Mouse (Mus musculus): ENCODE data around the gene Tceal5. TPM values are rescaled to one million over a fixed set of nuclear protein-coding genes. Genes with fewer than 3 reads are reported as not detected.
A peak's percentile ranks its signal among the peaks of the same experiment; 100 is the strongest.
"Not testable (repeated sequence)": the region's sequence is repeated elsewhere in the genome, so short reads cannot be mapped to it uniquely, and the experiment has no call there.

Gene Tceal5
- polyA plus RNA-seq, 1 experiment from 2014 or later, result 6.2 TPM

GRCm38 (mm10) chrX:136214729-136215677 is 11.3 kb upstream of the Tceal5 start, which contains the start of the genes Tceal7 and Bex1:
Gene Tceal7, plus strand, starts transcription at chrX:136214779.
Gene Bex1, minus strand, starts transcription at chrX:136215513.
- H3K4me1 ChIP-seq (replicated peaks); H3K27ac ChIP-seq; H3K36me3 ChIP-seq; H3K27me3 ChIP-seq; H3K9me3 ChIP-seq (replicated peaks); DNase-seq: not testable (repeated sequence)
- WGBS (ENCODE audit: insufficient replicate concordance), result 15% methylated on average over 16 of the region's 67 CpGs
- H3K4me2 ChIP-seq, result peak within 1 kb of the TSS; percentile 45
- ATAC-seq (ENCODE audit: low read depth), result peak; percentile 93
- H3K4me3 ChIP-seq (replicated peaks), result peak within 1 kb of the TSS; percentile 38
- H3K9ac ChIP-seq, result peak within 1 kb of the TSS; percentile 33; the same call in 1 of the 2 replicates

DNA sequence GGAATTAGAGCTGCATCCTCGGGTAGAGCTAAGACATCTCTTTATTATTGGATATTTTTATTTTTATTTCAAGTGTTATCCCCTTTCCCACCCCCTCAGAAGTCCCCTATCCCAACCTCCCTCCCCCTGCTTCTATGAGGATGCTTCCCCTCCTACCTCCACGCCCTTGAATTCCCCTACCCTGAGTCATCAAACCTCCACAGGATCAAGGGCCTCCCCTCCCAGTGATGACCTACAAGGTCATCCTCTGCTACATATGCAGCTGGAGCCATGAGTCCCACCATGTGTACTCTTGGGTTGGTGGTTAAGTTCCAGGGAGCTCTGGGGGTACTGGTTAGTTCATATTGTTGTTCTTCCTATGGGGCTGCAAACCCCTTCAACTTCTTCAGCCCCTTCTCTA is 9.7 kb upstream of the Tceal5 start:
- 37% methylated on average over 2 of the region's 2 CpGs for WGBS (ENCODE audit: insufficient replicate concordance)
- no peak overlapping the region for H3K4me3 ChIP-seq (replicated peaks)
- DNase-seq, result no peak
- H3K27ac ChIP-seq, result no peak overlapping the region
- peaks cover 9% of the 10 kb centered on the region; the same call in 1 of the 2 replicates for H3K27me3 ChIP-seq
- no peaks in the 10 kb centered on the region for H3K9me3 ChIP-seq (replicated peaks)
- no peak overlapping the region for H3K4me2 ChIP-seq
- no peaks in the 10 kb centered on the region for H3K36me3 ChIP-seq
- ATAC-seq (ENCODE audit: low read depth), result no peak
- H3K9ac ChIP-seq, result no peak overlapping the region
- H3K4me1 ChIP-seq (replicated peaks), result no peaks in the 10 kb centered on the region

- peaks cover 6% of the 10 kb centered on the region; the same call in 1 of the 2 replicates for H3K27me3 ChIP-seq
- DNase-seq, result no peak
Measured at GRCm38 (mm10) chrX:136204406-136204805, 730 bp upstream of the Tceal5 start.

DNA sequence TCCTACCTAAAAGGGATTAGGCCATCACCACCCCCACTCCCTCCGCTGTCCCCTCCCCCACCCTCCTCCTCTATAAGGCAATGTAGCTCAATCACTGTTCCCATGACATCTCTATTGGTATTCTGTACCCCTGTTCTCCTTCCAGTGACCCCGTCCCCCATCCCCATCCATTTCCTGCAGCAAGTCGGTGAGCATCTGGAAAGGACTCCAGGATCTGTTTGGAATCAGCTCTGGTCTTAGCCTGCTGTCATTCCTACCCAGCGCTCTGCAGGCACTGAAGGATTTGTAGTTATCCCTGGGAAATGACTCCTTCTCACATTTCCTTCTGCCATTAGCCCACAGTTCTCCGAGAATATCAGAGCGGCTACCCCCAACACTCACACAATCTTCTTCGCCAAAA is 419 bp downstream of the Tceal5 start:
- no peaks in the 10 kb centered on the region for H3K9me3 ChIP-seq (replicated peaks)
- no peak overlapping the region; the same call in 1 of the 2 replicates for H3K27ac ChIP-seq
- H3K27me3 ChIP-seq, result peaks cover 6% of the 10 kb centered on the region; the same call in 1 of the 2 replicates
- no peaks in the 10 kb centered on the region for H3K4me1 ChIP-seq (replicated peaks)
- H3K36me3 ChIP-seq, result no peaks in the 10 kb centered on the region
- ATAC-seq (ENCODE audit: low read depth), result no peak
- H3K9ac ChIP-seq, result no peak overlapping the region
- 14% methylated on average over 7 of the region's 7 CpGs for WGBS (ENCODE audit: insufficient replicate concordance)
- H3K4me2 ChIP-seq, result peak overlapping the region; percentile 34
- peak overlapping the region; percentile 35 for H3K4me3 ChIP-seq (replicated peaks)
- no peak for DNase-seq

More at GRCm38 (mm10) chrX:136204406-136204805, 730 bp upstream of the Tceal5 start:
- no peaks in the 10 kb centered on the region for H3K4me1 ChIP-seq (replicated peaks)
- 53% methylated on average over 6 of the region's 6 CpGs for WGBS (ENCODE audit: insufficient replicate concordance)
- no peak overlapping the region for H3K4me2 ChIP-seq
- H3K36me3 ChIP-seq, result no peaks in the 10 kb centered on the region
- no peaks in the 10 kb centered on the region for H3K9me3 ChIP-seq (replicated peaks)
- no peak overlapping the region for H3K4me3 ChIP-seq (replicated peaks)
- no peak for ATAC-seq (ENCODE audit: low read depth)
- no peak overlapping the region for H3K27ac ChIP-seq
- H3K9ac ChIP-seq, result no peak overlapping the region

GRCm38 (mm10) chrX:136196873-136197272 is 6.8 kb downstream of the Tceal5 start:
- no peaks in the 10 kb centered on the region; the same call in 1 of the 2 replicates for H3K27me3 ChIP-seq
- H3K4me1 ChIP-seq (replicated peaks), result no peaks in the 10 kb centered on the region
- DNase-seq (peak; percentile 27), ATAC-seq (ENCODE audit: low read depth) (no peak)
- no peak overlapping the region for H3K4me3 ChIP-seq (replicated peaks)
- no peaks in the 10 kb centered on the region for H3K9me3 ChIP-seq (replicated peaks)
- no peak overlapping the region for H3K4me2 ChIP-seq
- 29% methylated on average over 1 of the region's 1 CpGs for WGBS (ENCODE audit: insufficient replicate concordance)
- no peaks in the 10 kb centered on the region for H3K36me3 ChIP-seq
- H3K9ac ChIP-seq, result no peak overlapping the region
- no peak overlapping the region for H3K27ac ChIP-seq

DNA sequence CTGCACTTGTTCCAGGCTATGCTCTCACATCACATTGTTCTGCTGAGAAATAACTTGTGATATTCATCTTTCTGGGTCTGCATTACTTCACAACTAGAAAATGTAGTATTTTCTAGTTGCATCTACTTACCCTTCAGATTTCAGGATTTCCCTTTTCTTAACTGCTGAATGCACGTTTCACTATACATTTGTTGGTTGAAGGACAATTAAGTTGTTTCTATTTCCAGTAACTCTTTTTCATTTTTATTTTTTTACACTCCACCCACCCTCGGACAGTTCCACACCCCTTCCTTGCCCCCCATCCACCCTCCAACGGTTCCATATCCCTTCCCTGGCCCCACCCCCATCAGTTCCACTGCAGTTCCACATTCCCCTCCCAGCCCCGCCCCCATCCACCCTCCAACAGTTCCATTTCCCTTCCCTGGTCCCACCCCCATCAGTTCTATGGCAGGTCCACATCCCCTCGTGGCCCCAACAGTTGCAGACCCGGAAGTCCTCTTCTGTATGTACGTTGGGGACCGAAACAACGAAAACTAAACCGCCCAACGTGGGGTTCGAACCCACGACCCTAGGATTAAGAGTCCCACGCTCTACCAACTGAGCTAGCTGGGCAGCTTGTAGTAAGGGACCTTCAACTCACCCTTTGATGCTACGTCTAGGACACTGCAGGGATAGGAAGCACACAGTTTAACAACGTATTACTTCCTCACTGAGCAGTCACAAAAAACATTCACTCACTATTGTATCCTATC is 8.3 kb downstream of the Tceal5 start:
- no peak overlapping the region for H3K4me3 ChIP-seq (replicated peaks)
- H3K9ac ChIP-seq, result no peak overlapping the region
- DNase-seq (no peak), ATAC-seq (ENCODE audit: low read depth) (no peak)
- H3K9me3 ChIP-seq (replicated peaks), result no peaks in the 10 kb centered on the region
- H3K36me3 ChIP-seq, result no peaks in the 10 kb centered on the region
- H3K4me1 ChIP-seq (replicated peaks), result no peaks in the 10 kb centered on the region
- 64% methylated on average over 16 of the region's 16 CpGs for WGBS (ENCODE audit: insufficient replicate concordance)
- no peak overlapping the region for H3K4me2 ChIP-seq
- H3K27ac ChIP-seq, result no peak overlapping the region
- no peaks in the 10 kb centered on the region for H3K27me3 ChIP-seq

DNA sequence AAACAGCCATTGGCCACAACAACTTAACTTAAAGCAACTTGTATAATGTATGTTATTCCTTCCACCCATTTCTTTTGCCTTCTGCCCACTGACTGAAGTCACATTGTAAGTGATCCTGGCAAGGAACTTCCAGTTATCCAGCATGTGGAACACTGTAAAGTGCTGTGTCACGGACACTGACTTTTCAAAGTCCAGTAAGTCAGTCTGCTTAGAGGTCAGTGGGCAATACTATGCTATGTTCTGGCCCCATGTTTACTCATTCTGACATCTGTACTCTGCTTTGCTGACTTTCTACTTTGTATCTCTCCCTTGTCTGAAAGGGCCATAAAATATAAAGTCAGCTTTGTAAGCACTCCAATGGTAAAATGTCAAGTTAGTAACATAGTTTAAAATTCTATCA is 20.6 kb downstream of the Tceal5 start:
- Histone ChIP-seq H3K4me2 (no peak overlapping the region), H3K4me3 (replicated peaks) (no peak overlapping the region), H3K9ac (no peak overlapping the region), H3K36me3 (no peaks in the 10 kb centered on the region), H3K27ac (no peak overlapping the region), H3K4me1 (replicated peaks) (no peaks in the 10 kb centered on the region), H3K9me3 (replicated peaks) (no peaks in the 10 kb centered on the region), H3K27me3 (0 out of 2 replicates have a peak, but pooled peaks cover 3% of the 10 kb centered on the region)
- no peak for DNase-seq
- WGBS (ENCODE audit: insufficient replicate concordance), result 54% methylated on average over 1 of the region's 1 CpGs
- no peak for ATAC-seq (ENCODE audit: low read depth)

GRCm38 (mm10) chrX:136180897-136181553 is 22.7 kb downstream of the Tceal5 start:
- Histone ChIP-seq H3K4me2 (no peak overlapping the region), H3K9me3 (replicated peaks) (no peaks in the 10 kb centered on the region), H3K9ac (no peak overlapping the region), H3K27me3 (0 out of 2 replicates have a peak, but pooled peaks cover 3% of the 10 kb centered on the region), H3K4me3 (replicated peaks) (no peak overlapping the region), H3K4me1 (replicated peaks) (no peaks in the 10 kb centered on the region), H3K36me3 (no peaks in the 10 kb centered on the region), H3K27ac (no peak overlapping the region)
- ATAC-seq (ENCODE audit: low read depth) (no peak), DNase-seq (no peak)
- WGBS (ENCODE audit: insufficient replicate concordance), result 30% methylated on average over 11 of the region's 11 CpGs

DNA sequence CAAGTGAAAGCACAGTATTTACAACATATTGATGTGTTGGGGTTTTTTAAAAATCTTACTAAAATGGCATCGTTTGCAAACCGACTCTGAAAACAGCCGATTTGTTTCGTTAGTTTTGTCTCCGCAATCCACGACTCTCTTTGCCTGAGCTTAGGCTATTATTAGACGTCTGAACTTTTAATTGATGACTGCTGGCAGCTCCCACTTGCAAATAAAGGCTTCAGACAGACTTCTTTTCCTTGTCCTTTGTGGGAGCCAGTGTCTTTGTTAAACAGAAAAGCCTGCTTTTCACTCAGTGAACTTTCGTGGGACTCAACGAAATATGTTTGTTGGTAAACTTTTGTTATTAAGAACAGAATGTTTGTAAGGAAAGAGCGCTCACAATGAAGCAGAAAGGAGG is 30.9 kb downstream of the Tceal5 start:
- ATAC-seq (ENCODE audit: low read depth) (no peak), DNase-seq (no peak)
- H3K9me3 ChIP-seq (replicated peaks), result no peaks in the 10 kb centered on the region
- H3K4me2 ChIP-seq, result peak overlapping the region; percentile 69
- 27% methylated on average over 10 of the region's 10 CpGs for WGBS (ENCODE audit: insufficient replicate concordance)
- H3K4me3 ChIP-seq (replicated peaks), result peak overlapping the region; percentile 72
- peak overlapping the region; percentile 29; the same call in 1 of the 2 replicates for H3K27ac ChIP-seq
- peak overlapping the region; percentile 47; the same call in 1 of the 2 replicates for H3K9ac ChIP-seq
- H3K27me3 ChIP-seq, result no peaks in the 10 kb centered on the region
- H3K36me3 ChIP-seq, result peaks cover 8% of the 10 kb centered on the region; the same call in 1 of the 2 replicates
- H3K4me1 ChIP-seq (replicated peaks), result peaks cover 8% of the 10 kb centered on the region

GRCm38 (mm10) chrX:136172118-136172551 is 31.5 kb downstream of the Tceal5 start, which contains the start of gene Tceal8:
Gene Tceal8, minus strand, starts transcription at chrX:136172342.
- peak; percentile 91 for ATAC-seq (ENCODE audit: low read depth)
- 10% methylated on average over 10 of the region's 10 CpGs for WGBS (ENCODE audit: insufficient replicate concordance)

More at GRCm38 (mm10) chrX:136172118-136172551, 31.5 kb downstream of the Tceal5 start, which contains the start of gene Tceal8:
- H3K4me1 ChIP-seq (replicated peaks), result peaks cover 8% of the 10 kb centered on the region
- no peaks in the 10 kb centered on the region for H3K9me3 ChIP-seq (replicated peaks)
- H3K9ac ChIP-seq, result peak within 1 kb of the TSS; percentile 80
- peak within 1 kb of the TSS; percentile 72 for H3K4me3 ChIP-seq (replicated peaks)
- peak within 1 kb of the TSS; percentile 69 for H3K4me2 ChIP-seq
- H3K27me3 ChIP-seq, result no peaks in the 10 kb centered on the region
- peak within 1 kb of the TSS; percentile 85 for H3K27ac ChIP-seq
- H3K36me3 ChIP-seq, result peaks cover 8% of the 10 kb centered on the region; the same call in 1 of the 2 replicates
- peak; percentile 70 for DNase-seq

Measured in liver, embryonic 13.5 days (tissue).